Mouse (Mus musculus): ENCODE measurements around the gene Tm7sf2. TPM values are rescaled to one million over a fixed set of nuclear protein-coding genes. Genes with fewer than 3 reads are reported as not detected.
"Not testable (repeated sequence)": the region's sequence is repeated elsewhere in the genome, so short reads cannot be mapped to it uniquely, and the experiment has no call there.

The Tm7sf2 gene
- total RNA-seq, 4 experiments from 2014 or later, result 18.9 to 29.9 (median 23.2) TPM

- DNase-seq (ENCODE audit: low spot score in 2 of 2), result no peak
Measured at GRCm38 (mm10) chr19:6045366-6046293, 22.5 kb downstream of the Tm7sf2 start.

- not testable (repeated sequence) for DNase-seq (ENCODE audit: low spot score in 2 of 2)
Measured at GRCm38 (mm10) chr19:6044102-6044501, 24.1 kb downstream of the Tm7sf2 start.

GRCm38 (mm10) chr19:6042293-6042692 is 25.9 kb downstream of the Tm7sf2 start:
- DNase-seq (ENCODE audit: low spot score in 2 of 2), result no peak

- no peak for DNase-seq (ENCODE audit: low spot score in 2 of 2)
Measured at GRCm38 (mm10) chr19:6040002-6040401, 28.2 kb downstream of the Tm7sf2 start.

GRCm38 (mm10) chr19:6038326-6038725 is 29.8 kb downstream of the Tm7sf2 start:
- no peak for DNase-seq (ENCODE audit: low spot score in 2 of 2)

- no peak for DNase-seq (ENCODE audit: low spot score in 2 of 2)
Measured at GRCm38 (mm10) chr19:6037695-6038094, 30.5 kb downstream of the Tm7sf2 start.

- no peak for DNase-seq (ENCODE audit: low spot score in 2 of 2)
Measured at GRCm38 (mm10) chr19:6035966-6036585, 32.1 kb downstream of the Tm7sf2 start.

GRCm38 (mm10) chr19:6030520-6031280 is 37.5 kb downstream of the Tm7sf2 start:
- DNase-seq (ENCODE audit: low spot score in 2 of 2), result no peak

GRCm38 (mm10) chr19:6029426-6029825 is 38.7 kb downstream of the Tm7sf2 start:
- DNase-seq (ENCODE audit: low spot score in 2 of 2), result no peak

GRCm38 (mm10) chr19:6028991-6029390 is 39.2 kb downstream of the Tm7sf2 start:
- DNase-seq (ENCODE audit: low spot score in 2 of 2), result no peak

GRCm38 (mm10) chr19:6023930-6024329 is 44.2 kb downstream of the Tm7sf2 start:
- DNase-seq (ENCODE audit: low spot score in 2 of 2), result no peak

- DNase-seq (ENCODE audit: low spot score in 2 of 2), result no peak
Measured at GRCm38 (mm10) chr19:6023059-6023458, 45.1 kb downstream of the Tm7sf2 start.

GRCm38 (mm10) chr19:6020276-6020675 is 47.9 kb downstream of the Tm7sf2 start:
- DNase-seq (ENCODE audit: low spot score in 2 of 2), result no peak

GRCm38 (mm10) chr19:6018142-6019089 is 49.8 kb downstream of the Tm7sf2 start:
- peak; percentile 72 to 84 for DNase-seq (ENCODE audit: low spot score in 2 of 2)

GRCm38 (mm10) chr19:6016532-6016931 is 51.6 kb downstream of the Tm7sf2 start:
- DNase-seq (ENCODE audit: low spot score in 2 of 2), result no peak

- peak; percentile 49 to 65 for DNase-seq (ENCODE audit: low spot score in 2 of 2)
Measured at GRCm38 (mm10) chr19:6015511-6016315, 52.5 kb downstream of the Tm7sf2 start, which contains the start of gene Capn1. Gene Capn1, minus strand, starts transcription at chr19:6015897.

GRCm38 (mm10) chr19:6014991-6015510 is 53.1 kb downstream of the Tm7sf2 start:
- no peak for DNase-seq (ENCODE audit: low spot score in 2 of 2)

GRCm38 (mm10) chr19:6013691-6014090 is 54.5 kb downstream of the Tm7sf2 start:
- no peak for DNase-seq (ENCODE audit: low spot score in 2 of 2)

Data from left cerebral cortex, adult 8-10 months (tissue).